Mouse (Mus musculus) C2C12 (cell line): ENCODE results near the gene Ptprm.

Experiments used
- CTCF ChIP-seq: IDR thresholded peaks from one replicate; pipeline ENCODE4 v1.5.1; 2011; ENCODE audit not compliant: control insufficient read depth, insufficient read depth, insufficient read length
- MAX ChIP-seq: IDR thresholded peaks from one replicate; pipeline ENCODE4 v1.6.1; 2011; ENCODE audit warnings: mild to moderate bottlenecking, control low read depth
- MYOG ChIP-seq: IDR thresholded peaks from one replicate; pipeline ENCODE4 v1.6.1; 2011; ENCODE audit not compliant: control insufficient read depth, insufficient read length; ENCODE audit errors: extremely low read depth

DNA sequence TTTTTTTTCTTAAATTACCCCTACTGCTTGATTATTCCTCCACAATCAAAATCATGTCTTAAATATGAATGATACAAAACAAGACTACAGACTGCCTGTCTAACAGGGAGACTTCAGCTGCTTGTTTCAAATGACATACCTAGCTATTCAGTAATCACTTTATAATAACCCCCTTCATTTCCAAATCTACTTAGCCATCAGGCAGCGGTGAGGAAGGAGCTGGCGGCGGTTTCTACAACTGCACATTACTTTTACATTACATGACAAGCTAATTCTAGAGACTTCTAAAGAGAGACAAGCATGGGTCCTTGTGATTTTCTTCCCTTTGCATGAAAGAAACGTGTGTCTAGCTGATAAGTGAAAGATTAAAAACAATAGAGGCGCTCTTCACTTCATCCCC lies 377.8 kb downstream of the Ptprm start:
- TF ChIP-seq MAX, result no peak
- no peak for TF ChIP-seq CTCF
- no peak for TF ChIP-seq MYOG
